Mouse (Mus musculus) liver, embryonic 12.5 days (tissue): ENCODE data around the gene Eapp. TPM values are rescaled to one million over a fixed set of nuclear protein-coding genes. Genes with fewer than 3 reads are reported as not detected.
"Not testable (repeated sequence)": the region's sequence is repeated elsewhere in the genome, so short reads cannot be mapped to it uniquely, and the experiment has no call there.

Experiments used
- ATAC-seq: fragments of 200-750 bp; cut with Nextera tagmentation; 2 replicates; pipeline ENCODE4 v1.8.0; 2017; ENCODE audit warnings: moderate number of reproducible peaks, mild to moderate bottlenecking, moderate library complexity
- H3K27ac ChIP-seq: fragments of 300-500 bp; sonication (generic); 2 replicates; pipeline ENCODE4 v1.5.1; 2016; ENCODE audit warnings: mild to moderate bottlenecking
- H3K27me3 ChIP-seq: fragments of 300-500 bp; sonication (generic); replicated peaks from 2 replicates; pipeline ENCODE4 v1.6.1; 2016; ENCODE audit warnings: mild to moderate bottlenecking, moderate library complexity
- H3K36me3 ChIP-seq: fragments of 300-500 bp; sonication (generic); 2 replicates; pipeline ENCODE4 v1.6.1; 2016; ENCODE audit warnings: mild to moderate bottlenecking, moderate library complexity
- H3K4me1 ChIP-seq: fragments of 300-500 bp; sonication (generic); 2 replicates; pipeline ENCODE4 v1.6.1; 2016
- H3K4me2 ChIP-seq: fragments of 300-500 bp; sonication (generic); 2 replicates; pipeline ENCODE4 v1.6.1; 2016; ENCODE audit warnings: mild to moderate bottlenecking, moderate library complexity
- H3K4me3 ChIP-seq: fragments of 300-500 bp; sonication (generic); 2 replicates; pipeline ENCODE4 v1.5.1; 2016; ENCODE audit warnings: mild to moderate bottlenecking, moderate library complexity
- H3K9ac ChIP-seq: fragments of 300-500 bp; sonication (generic); 2 replicates; pipeline ENCODE4 v1.6.1; 2016; ENCODE audit warnings: mild to moderate bottlenecking, moderate library complexity
- H3K9me3 ChIP-seq: fragments of 300-500 bp; sonication (generic); replicated peaks from 2 replicates; pipeline ENCODE4 v1.6.1; 2016; ENCODE audit warnings: mild to moderate bottlenecking, moderate library complexity
- WGBS: fragments of 180-500 bp; shearing (Covaris S2); methylation state at CpG from one replicate; pipeline ENCODE4 v1.1.7; 2016; ENCODE audit not compliant: insufficient replicate concordance; 5-methylcytosine and 5-hydroxymethylcytosine counted together
- polyA plus RNA-seq: library from polyadenylated mRNA; unstranded; fragments of >200 nt; fragmentation: Nextera tagmentation; extraction: Ambion mirVana; gene quantifications from 2 replicates; pipeline ENCODE4 v1.2.1, GENCODE M21; 2016

Eapp gene
- polyA plus RNA-seq, 1 experiment from 2014 or later = 47.1 TPM

- no peaks in the 10 kb centered on the region for H3K9me3 ChIP-seq
- H3K9ac ChIP-seq = no peak overlapping the region
- no peak overlapping the region for H3K4me2 ChIP-seq
- 100% methylated on average over 1 of the region's 1 CpGs for WGBS
- H3K36me3 ChIP-seq = peaks cover 30% of the 10 kb centered on the region
- H3K4me1 ChIP-seq = no peaks in the 10 kb centered on the region
- H3K4me3 ChIP-seq = no peak overlapping the region
- no peak for ATAC-seq
- no peaks in the 10 kb centered on the region for H3K27me3 ChIP-seq
- no peak overlapping the region for H3K27ac ChIP-seq
These were observed 27.6 kb downstream of the Eapp start for GRCm38 (mm10) chr12:54668141-54668540.

DNA sequence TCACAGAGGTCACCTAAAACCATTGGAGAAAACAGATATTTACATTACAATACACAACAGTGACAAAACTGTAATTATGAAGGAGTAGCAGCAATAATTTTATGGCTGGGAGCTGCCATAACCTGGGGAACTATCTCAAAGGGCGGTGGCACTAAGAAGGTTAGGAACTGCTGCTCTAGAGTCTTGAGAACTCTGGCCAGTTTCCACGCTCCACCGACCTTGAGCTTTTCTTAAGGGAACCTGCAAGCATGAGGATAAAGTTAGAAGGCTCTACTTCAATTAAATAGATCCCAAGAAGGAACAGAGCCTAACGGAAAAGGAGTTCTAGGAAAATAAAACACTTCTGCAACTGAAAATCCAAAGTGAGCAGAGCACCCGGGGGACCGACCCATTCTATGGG is 30.2 kb downstream of the Eapp start:
- H3K4me2 ChIP-seq = no peak overlapping the region
- no peaks in the 10 kb centered on the region for H3K4me1 ChIP-seq
- no peak overlapping the region for H3K4me3 ChIP-seq
- no peak overlapping the region for H3K27ac ChIP-seq
- H3K9me3 ChIP-seq = no peaks in the 10 kb centered on the region
- WGBS = 71% methylated on average over 6 of the region's 6 CpGs
- no peaks in the 10 kb centered on the region for H3K27me3 ChIP-seq
- no peak overlapping the region for H3K9ac ChIP-seq
- peaks cover 11% of the 10 kb centered on the region; the same call in 1 of the 2 replicates for H3K36me3 ChIP-seq
- ATAC-seq = no peak

DNA sequence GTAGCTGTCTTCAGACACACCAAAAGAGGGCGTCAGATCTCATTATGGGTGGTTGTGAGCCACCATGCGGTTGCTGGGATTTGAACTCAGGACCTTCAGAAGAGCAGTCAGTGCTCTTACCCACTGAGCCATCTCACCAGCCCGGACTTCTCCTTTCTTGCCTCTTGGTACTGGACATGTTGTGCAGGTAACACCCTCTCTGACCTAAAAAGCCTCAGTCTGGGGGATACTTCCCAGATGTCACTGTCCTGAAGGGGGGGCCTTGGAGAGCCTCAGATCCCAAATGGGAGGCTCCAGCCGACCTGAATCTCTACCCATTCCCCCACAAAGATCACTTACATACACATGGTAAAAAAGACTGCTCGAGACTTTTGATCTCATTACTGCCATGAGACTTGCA is 34.2 kb downstream of the Eapp start:
- ATAC-seq, H3K4me3 ChIP-seq, H3K9me3 ChIP-seq, H3K4me2 ChIP-seq, H3K9ac ChIP-seq, H3K36me3 ChIP-seq, H3K27ac ChIP-seq, H3K27me3 ChIP-seq: not testable (repeated sequence)
- peaks cover 16% of the 10 kb centered on the region for H3K4me1 ChIP-seq
- 55% methylated on average over 5 of the region's 5 CpGs for WGBS

GRCm38 (mm10) chr12:54659901-54660300 is 35.8 kb downstream of the Eapp start:
- no peak overlapping the region for H3K9ac ChIP-seq
- no peak for ATAC-seq
- H3K4me3 ChIP-seq = no peak overlapping the region
- 74% methylated on average over 3 of the region's 3 CpGs for WGBS
- H3K36me3 ChIP-seq = no peaks in the 10 kb centered on the region
- H3K4me2 ChIP-seq = no peak overlapping the region
- H3K9me3 ChIP-seq = no peaks in the 10 kb centered on the region
- no peak overlapping the region for H3K27ac ChIP-seq
- no peaks in the 10 kb centered on the region for H3K27me3 ChIP-seq
- peaks cover 26% of the 10 kb centered on the region for H3K4me1 ChIP-seq

DNA sequence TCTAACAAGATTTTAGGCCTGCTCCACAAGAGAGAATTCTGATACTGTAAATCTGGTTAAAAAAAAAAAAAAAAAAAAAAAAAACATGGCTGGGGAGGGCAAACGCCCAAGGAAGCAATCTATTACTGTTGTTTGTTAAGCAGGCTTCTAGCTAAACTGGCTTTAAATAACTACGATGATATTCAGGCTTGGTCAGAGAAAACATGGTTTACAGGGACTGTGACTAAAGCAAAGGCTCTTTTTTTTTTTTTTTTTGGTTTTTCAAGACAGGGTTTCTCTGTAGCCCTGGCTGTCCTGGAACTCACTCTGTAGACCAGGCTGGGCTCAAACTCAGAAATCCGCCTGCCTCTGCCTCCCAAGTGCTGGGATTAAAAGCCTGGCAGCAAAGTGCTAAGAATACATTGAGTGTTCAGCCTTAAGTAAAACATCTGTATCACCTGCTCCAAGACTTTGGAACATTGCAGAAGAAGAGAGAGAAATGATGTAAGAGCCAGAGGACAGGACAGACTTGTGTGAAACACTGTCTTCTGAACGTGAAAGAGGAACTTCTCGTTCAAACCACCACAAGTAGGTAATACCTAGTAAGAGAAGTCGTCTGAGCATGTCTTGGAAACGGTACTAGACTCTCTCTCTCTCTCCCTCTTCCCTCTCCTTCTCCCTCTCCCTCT is 37.1 kb downstream of the Eapp start:
- Histone ChIP-seq H3K27ac (no peak overlapping the region), H3K4me1 (peaks cover 39% of the 10 kb centered on the region), H3K4me2 (no peak overlapping the region), H3K9ac (no peak overlapping the region), H3K4me3 (no peak overlapping the region), H3K9me3 (no peaks in the 10 kb centered on the region), H3K36me3 (no peaks in the 10 kb centered on the region), H3K27me3 (no peaks in the 10 kb centered on the region)
- ATAC-seq = no peak
- 42% methylated on average over 7 of the region's 7 CpGs for WGBS

DNA sequence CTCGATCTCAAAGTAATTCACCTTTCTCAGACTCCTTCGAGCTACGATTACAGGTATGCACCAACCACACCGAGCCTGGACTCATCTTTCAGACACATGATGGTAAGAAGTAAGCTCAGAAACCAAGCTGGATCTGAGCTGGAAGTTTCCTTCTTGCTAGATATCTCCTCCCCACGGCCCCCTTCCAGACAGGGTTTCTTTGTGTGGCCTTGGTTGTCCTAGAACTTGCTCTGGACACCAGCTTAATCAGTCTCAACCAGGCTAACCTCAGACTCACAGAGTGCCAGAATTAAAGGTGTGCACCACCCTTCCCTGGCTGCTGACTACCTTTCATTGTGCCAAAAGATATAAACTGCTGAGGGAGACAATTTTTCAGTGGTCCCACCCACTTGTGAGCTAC is 37.7 kb downstream of the Eapp start:
- H3K9me3 ChIP-seq = no peaks in the 10 kb centered on the region
- no peak overlapping the region for H3K27ac ChIP-seq
- H3K27me3 ChIP-seq = no peaks in the 10 kb centered on the region
- peaks cover 43% of the 10 kb centered on the region for H3K4me1 ChIP-seq
- H3K36me3 ChIP-seq = no peaks in the 10 kb centered on the region
- no peak for ATAC-seq
- H3K4me3 ChIP-seq = no peak overlapping the region
- no peak overlapping the region for H3K4me2 ChIP-seq
- H3K9ac ChIP-seq = no peak overlapping the region
- WGBS = 90% methylated on average over 5 of the region's 5 CpGs

DNA sequence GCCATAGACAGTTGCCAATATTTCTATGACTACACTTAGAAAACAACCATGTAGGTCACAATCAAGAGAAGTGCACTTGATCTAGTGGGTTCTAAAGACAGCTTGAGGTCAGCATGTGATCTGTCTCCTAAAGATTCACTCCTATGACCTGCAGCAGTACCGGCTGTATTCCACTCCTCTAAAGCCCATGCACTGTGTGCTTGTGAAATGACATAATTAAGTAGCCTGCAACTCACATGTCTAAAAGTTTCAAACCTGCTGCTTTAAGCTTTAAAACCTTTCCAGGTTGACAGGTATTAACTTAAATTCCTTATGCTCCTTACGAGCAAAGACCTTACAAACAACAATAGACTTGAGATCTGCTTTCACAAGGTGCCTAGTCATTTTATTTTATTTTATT is 38.5 kb downstream of the Eapp start:
- Histone ChIP-seq H3K4me1 (peaks cover 48% of the 10 kb centered on the region), H3K27ac (no peak overlapping the region), H3K9me3 (no peaks in the 10 kb centered on the region), H3K27me3 (no peaks in the 10 kb centered on the region), H3K4me3 (peak overlapping the region; percentile 81), H3K9ac (peak overlapping the region; percentile 68), H3K36me3 (no peaks in the 10 kb centered on the region), H3K4me2 (peak overlapping the region; percentile 90)
- 53% methylated on average over 2 of the region's 2 CpGs for WGBS
- no peak for ATAC-seq

DNA sequence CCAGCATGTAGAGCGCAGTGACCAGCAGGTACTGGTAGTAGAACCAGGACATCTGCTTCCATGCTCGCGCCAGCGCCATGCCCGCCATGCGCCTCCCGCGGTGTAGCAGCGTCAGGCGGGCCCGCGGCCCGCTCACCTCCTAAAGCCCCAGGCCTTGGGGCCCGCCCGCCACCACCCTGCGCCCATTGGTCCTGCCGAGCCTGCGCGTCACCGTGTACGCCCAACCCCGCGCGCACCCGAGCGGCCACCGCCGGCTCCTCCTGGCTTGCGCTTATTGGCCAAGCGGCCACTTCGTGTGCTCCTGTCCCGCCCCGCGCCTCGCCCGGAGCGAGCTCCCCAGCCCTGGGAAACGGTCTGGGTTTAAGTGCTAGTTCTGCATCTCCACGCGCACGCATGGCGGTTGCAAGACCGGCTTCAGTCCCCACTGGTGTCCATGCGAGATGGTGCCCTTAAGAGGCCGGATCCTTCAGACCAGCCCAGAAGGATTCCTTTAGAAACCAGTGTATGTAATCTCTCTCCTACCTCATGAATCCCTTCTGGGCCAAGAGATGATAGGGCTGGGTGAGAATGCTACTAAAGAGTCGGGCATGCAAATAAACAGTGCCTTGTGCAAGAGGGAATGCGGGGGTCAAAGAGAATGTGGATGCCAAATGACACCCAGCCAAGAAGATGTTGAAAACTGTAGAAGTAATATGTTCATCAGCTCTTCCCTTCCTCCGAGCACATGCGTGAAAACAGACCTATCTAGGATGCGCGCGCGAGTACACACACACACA is 39.1 kb downstream of the Eapp start, which contains the start of gene Sptssa:
TSS of gene Sptssa (minus strand) at position 178 of the 776 bp plus-strand sequence.
- Histone ChIP-seq H3K4me1 (peaks cover 53% of the 10 kb centered on the region), H3K27ac (peak within 1 kb of the TSS; percentile 81), H3K9me3 (no peaks in the 10 kb centered on the region), H3K36me3 (no peaks in the 10 kb centered on the region), H3K9ac (peak within 1 kb of the TSS; percentile 86), H3K4me2 (peak within 1 kb of the TSS; percentile 90), H3K27me3 (no peaks in the 10 kb centered on the region), H3K4me3 (peak within 1 kb of the TSS; percentile 81)
- WGBS = 8% methylated on average over 53 of the region's 53 CpGs
- ATAC-seq = peak; percentile 100

GRCm38 (mm10) chr12:54656039-54656395 is 39.7 kb downstream of the Eapp start:
- Histone ChIP-seq H3K4me1 (peaks cover 53% of the 10 kb centered on the region), H3K27me3 (no peaks in the 10 kb centered on the region), H3K9ac (peak overlapping the region; percentile 86), H3K4me3 (peak overlapping the region; percentile 81), H3K27ac (peak overlapping the region; percentile 81), H3K4me2 (peak overlapping the region; percentile 90), H3K9me3 (no peaks in the 10 kb centered on the region), H3K36me3 (no peaks in the 10 kb centered on the region)
- peak; percentile 22 for ATAC-seq
- under 1% methylated on average over 22 of the region's 22 CpGs for whole genome bisulfite sequencing

DNA sequence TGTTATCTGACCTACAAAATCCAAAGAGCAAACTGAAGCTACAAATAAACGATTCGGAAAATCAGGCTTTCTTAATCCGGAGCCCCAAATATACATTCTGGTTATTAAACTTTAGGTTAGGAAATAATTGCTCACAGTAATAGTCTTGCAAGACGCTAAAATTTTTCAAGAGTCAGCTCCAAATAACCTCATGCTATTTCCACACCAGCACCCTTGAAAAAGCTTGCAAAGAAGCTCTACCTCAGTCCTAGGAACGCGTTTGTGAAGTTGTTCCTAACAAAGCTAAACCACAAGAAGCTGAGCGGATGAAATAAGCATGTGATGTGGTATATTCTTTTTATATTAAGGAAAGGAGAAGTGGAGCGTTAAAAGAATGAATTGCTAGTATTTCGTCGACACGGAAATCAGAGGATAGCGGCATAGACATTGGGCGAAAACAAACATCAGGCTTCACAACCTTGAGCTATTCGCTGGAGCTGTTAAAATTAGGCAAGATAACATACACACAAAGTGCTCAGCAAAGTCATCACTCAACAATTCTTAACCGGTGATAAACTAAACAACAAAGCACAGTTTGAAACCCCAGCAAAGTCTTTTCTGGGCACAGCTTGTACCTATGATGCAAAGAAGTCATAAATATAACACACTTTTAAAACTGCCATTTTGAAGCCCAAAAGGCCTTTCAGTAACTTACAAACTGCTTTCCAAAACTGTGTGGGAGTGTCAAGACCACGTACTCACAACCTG is 40.2 kb downstream of the Eapp start:
- 18% methylated on average over 16 of the region's 16 CpGs for WGBS
- Histone ChIP-seq H3K27me3 (no peaks in the 10 kb centered on the region), H3K4me3 (peak overlapping the region; percentile 81), H3K27ac (peak overlapping the region; percentile 81), H3K9me3 (no peaks in the 10 kb centered on the region), H3K36me3 (peaks cover 3% of the 10 kb centered on the region), H3K4me1 (peaks cover 53% of the 10 kb centered on the region), H3K4me2 (peak overlapping the region; percentile 90), H3K9ac (peak overlapping the region; percentile 86)
- no peak for ATAC-seq

GRCm38 (mm10) chr12:54654741-54655140 is 41.0 kb downstream of the Eapp start:
- H3K27ac ChIP-seq = no peak overlapping the region
- H3K27me3 ChIP-seq = no peaks in the 10 kb centered on the region
- peak overlapping the region; percentile 90 for H3K4me2 ChIP-seq
- peak overlapping the region; percentile 86; the same call in 1 of the 2 replicates for H3K9ac ChIP-seq
- H3K36me3 ChIP-seq = peaks cover 9% of the 10 kb centered on the region
- WGBS = 72% methylated on average over 1 of the region's 1 CpGs
- no peaks in the 10 kb centered on the region for H3K9me3 ChIP-seq
- H3K4me1 ChIP-seq = peaks cover 53% of the 10 kb centered on the region
- no peak for ATAC-seq
- H3K4me3 ChIP-seq = peak overlapping the region; percentile 81

DNA sequence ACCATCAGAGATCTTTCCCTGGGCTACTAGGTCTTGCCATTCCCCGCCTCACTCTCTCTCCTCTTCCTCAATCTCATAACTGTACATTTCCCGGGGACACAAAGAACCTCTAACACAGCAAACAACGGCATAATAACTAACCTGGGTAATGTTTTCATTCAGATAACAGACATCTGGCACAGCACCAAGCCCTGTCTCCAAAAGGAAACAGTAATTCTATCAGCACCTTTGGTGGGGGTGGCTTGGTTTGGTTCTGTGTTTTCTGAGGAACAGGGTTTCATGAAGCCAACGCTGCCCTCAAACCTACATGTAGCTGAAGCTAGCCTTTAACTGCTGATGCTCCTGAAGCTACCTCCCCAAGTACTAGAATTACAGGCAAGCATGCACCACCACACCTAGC is 41.6 kb downstream of the Eapp start:
- ATAC-seq = no peak
- H3K36me3 ChIP-seq = peaks cover 10% of the 10 kb centered on the region
- peaks cover 53% of the 10 kb centered on the region for H3K4me1 ChIP-seq
- H3K4me2 ChIP-seq = peak overlapping the region; percentile 90
- WGBS = 50% methylated on average over 4 of the region's 4 CpGs
- H3K9me3 ChIP-seq = no peaks in the 10 kb centered on the region
- no peaks in the 10 kb centered on the region for H3K27me3 ChIP-seq
- H3K9ac ChIP-seq = no peak overlapping the region
- no peak overlapping the region for H3K27ac ChIP-seq
- 0 out of 2 replicates have a peak overlapping the region, but pooled peaks have one; percentile 13 for H3K4me3 ChIP-seq
